Mouse (Mus musculus) embryonic facial prominence, embryonic 12.5 days (tissue): ENCODE measurements at regions not wholly inside any gene's neighbourhood (a gene's known extent, or its start where the extent isn't known, plus 50 kb on each side); places are given as distances from the start of the nearest gene placed in this dataset.
A peak's percentile ranks its signal among the peaks of the same experiment; 100 is the strongest.

Experiments used
- ATAC-seq: fragments of 200-750 bp; cut with Nextera tagmentation; 2 replicates; pipeline ENCODE4 v1.8.0; 2017; ENCODE audit not compliant: insufficient number of reproducible peaks, insufficient read depth, low FRiP score, low TSS enrichment
- H3K27ac ChIP-seq: fragments of 300-500 bp; sonication (generic); 2 replicates; pipeline ENCODE4 v1.5.1; 2016; ENCODE audit warnings: mild to moderate bottlenecking
- H3K27me3 ChIP-seq: fragments of 300-500 bp; sonication (generic); 2 replicates; pipeline ENCODE4 v1.6.1; 2016; ENCODE audit warnings: mild to moderate bottlenecking, moderate library complexity
- H3K36me3 ChIP-seq: fragments of 300-500 bp; sonication (generic); 2 replicates; pipeline ENCODE4 v1.6.1; 2016; ENCODE audit warnings: mild to moderate bottlenecking
- H3K4me1 ChIP-seq: fragments of 300-500 bp; sonication (generic); 2 replicates; pipeline ENCODE4 v1.6.1; 2016
- H3K4me2 ChIP-seq: fragments of 300-500 bp; sonication (generic); replicated peaks from 2 replicates; pipeline ENCODE4 v1.6.1; 2016; ENCODE audit warnings: mild to moderate bottlenecking, moderate library complexity
- H3K4me3 ChIP-seq: fragments of 300-500 bp; sonication (generic); 2 replicates; pipeline ENCODE4 v1.5.1; 2016; ENCODE audit warnings: mild to moderate bottlenecking
- H3K9ac ChIP-seq: fragments of 300-500 bp; sonication (generic); 2 replicates; pipeline ENCODE4 v1.6.1; 2016; ENCODE audit warnings: mild to moderate bottlenecking, moderate library complexity
- H3K9me3 ChIP-seq: fragments of 300-500 bp; sonication (generic); 2 replicates; pipeline ENCODE4 v1.6.1; 2016; ENCODE audit warnings: mild to moderate bottlenecking, moderate library complexity
- WGBS: fragments of 180-500 bp; shearing (Covaris S2); methylation state at CpG from one replicate; pipeline ENCODE4 v1.1.7; 2016; 5-methylcytosine and 5-hydroxymethylcytosine counted together

GRCm38 (mm10) chr17:14570266-14570775, 123.7 kb downstream of the Thbs2 start:
- WGBS, result 74% methylated on average over 6 of the region's 6 CpGs
- Histone ChIP-seq H3K9me3 (no peaks in the 10 kb centered on the region), H3K9ac (no peak overlapping the region), H3K27ac (no peak overlapping the region), H3K4me2 (no peak overlapping the region), H3K36me3 (no peaks in the 10 kb centered on the region), H3K4me3 (no peak overlapping the region), H3K27me3 (no peaks in the 10 kb centered on the region), H3K4me1 (peaks cover under 1% of the 10 kb centered on the region; the same call in 1 of the 2 replicates)
- ATAC-seq, result no peak

GRCm38 (mm10) chr17:14562191-14562590, 131.8 kb downstream of the Thbs2 start:
- WGBS, result 84% methylated on average over 6 of the region's 6 CpGs
- no peak for ATAC-seq
- Histone ChIP-seq H3K4me1 (no peaks in the 10 kb centered on the region), H3K27me3 (no peaks in the 10 kb centered on the region), H3K9me3 (no peaks in the 10 kb centered on the region), H3K36me3 (no peaks in the 10 kb centered on the region), H3K27ac (no peak overlapping the region), H3K4me3 (no peak overlapping the region), H3K4me2 (no peak overlapping the region), H3K9ac (no peak overlapping the region)

- Histone ChIP-seq H3K9me3 (no peaks in the 10 kb centered on the region), H3K36me3 (no peaks in the 10 kb centered on the region), H3K27ac (no peak overlapping the region), H3K4me3 (no peak overlapping the region), H3K9ac (no peak overlapping the region), H3K27me3 (no peaks in the 10 kb centered on the region), H3K4me1 (no peaks in the 10 kb centered on the region; the same call in 1 of the 2 replicates), H3K4me2 (no peak overlapping the region)
- ATAC-seq, result no peak
Measured at GRCm38 (mm10) chr17:14557214-14557613, 136.8 kb downstream of the Thbs2 start.

GRCm38 (mm10) chr17:14553195-14553594, 140.8 kb downstream of the Thbs2 start:
- no peak overlapping the region for H3K4me3 ChIP-seq
- H3K9ac ChIP-seq, result no peak overlapping the region
- 69% methylated on average over 3 of the region's 3 CpGs for WGBS
- no peaks in the 10 kb centered on the region for H3K9me3 ChIP-seq
- H3K4me1 ChIP-seq, result no peaks in the 10 kb centered on the region; the same call in 1 of the 2 replicates
- no peak overlapping the region for H3K4me2 ChIP-seq
- no peaks in the 10 kb centered on the region for H3K36me3 ChIP-seq
- no peaks in the 10 kb centered on the region for H3K27me3 ChIP-seq
- H3K27ac ChIP-seq, result no peak overlapping the region
- ATAC-seq, result no peak

- Histone ChIP-seq H3K27ac (no peak overlapping the region), H3K9me3 (0 out of 2 replicates have a peak, but pooled peaks cover 4% of the 10 kb centered on the region), H3K27me3 (no peaks in the 10 kb centered on the region), H3K9ac (no peak overlapping the region), H3K4me1 (no peaks in the 10 kb centered on the region; the same call in 1 of the 2 replicates), H3K36me3 (no peaks in the 10 kb centered on the region), H3K4me3 (no peak overlapping the region), H3K4me2 (no peak overlapping the region)
- ATAC-seq, result no peak
- 87% methylated on average over 4 of the region's 4 CpGs for WGBS
Measured at GRCm38 (mm10) chr17:14552081-14552480, 142.0 kb downstream of the Thbs2 start.

- Histone ChIP-seq H3K4me1 (no peaks in the 10 kb centered on the region; the same call in 1 of the 2 replicates), H3K27me3 (no peaks in the 10 kb centered on the region), H3K27ac (no peak overlapping the region), H3K4me3 (no peak overlapping the region), H3K9ac (no peak overlapping the region), H3K36me3 (no peaks in the 10 kb centered on the region), H3K4me2 (no peak overlapping the region), H3K9me3 (0 out of 2 replicates have a peak, but pooled peaks cover 4% of the 10 kb centered on the region)
- 60% methylated on average over 4 of the region's 4 CpGs for WGBS
- no peak for ATAC-seq
Measured at GRCm38 (mm10) chr17:14551610-14552009, 142.4 kb downstream of the Thbs2 start.

- 37% methylated on average over 16 of the region's 16 CpGs for WGBS
- H3K27ac ChIP-seq, result no peak overlapping the region
- no peak overlapping the region for H3K4me3 ChIP-seq
- no peaks in the 10 kb centered on the region for H3K4me1 ChIP-seq
- H3K4me2 ChIP-seq, result 0 out of 2 replicates have a peak overlapping the region, but pooled peaks have one; percentile 17
- H3K36me3 ChIP-seq, result no peaks in the 10 kb centered on the region
- no peaks in the 10 kb centered on the region for H3K27me3 ChIP-seq
- ATAC-seq, result no peak
- H3K9ac ChIP-seq, result no peak overlapping the region
- H3K9me3 ChIP-seq, result 0 out of 2 replicates have a peak, but pooled peaks cover 4% of the 10 kb centered on the region
Measured at GRCm38 (mm10) chr17:14545822-14546473, 148.1 kb downstream of the Thbs2 start.

- H3K9me3 ChIP-seq, result 0 out of 2 replicates have a peak, but pooled peaks cover 4% of the 10 kb centered on the region
- H3K27me3 ChIP-seq, result no peaks in the 10 kb centered on the region
- H3K36me3 ChIP-seq, result no peaks in the 10 kb centered on the region
- H3K27ac ChIP-seq, result no peak overlapping the region
- H3K4me2 ChIP-seq, result no peak overlapping the region
- 61% methylated on average over 4 of the region's 4 CpGs for WGBS
- H3K4me1 ChIP-seq, result no peaks in the 10 kb centered on the region
- no peak for ATAC-seq
- H3K9ac ChIP-seq, result no peak overlapping the region
- no peak overlapping the region for H3K4me3 ChIP-seq
Measured at GRCm38 (mm10) chr17:14544343-14545002, 149.6 kb downstream of the Thbs2 start.

GRCm38 (mm10) chr17:14541035-14541434, 153.0 kb downstream of the Thbs2 start:
- Histone ChIP-seq H3K4me2 (no peak overlapping the region), H3K9me3 (no peaks in the 10 kb centered on the region), H3K9ac (no peak overlapping the region), H3K4me3 (no peak overlapping the region), H3K36me3 (no peaks in the 10 kb centered on the region), H3K27me3 (no peaks in the 10 kb centered on the region), H3K27ac (no peak overlapping the region), H3K4me1 (no peaks in the 10 kb centered on the region)
- WGBS, result 81% methylated on average over 8 of the region's 8 CpGs
- no peak for ATAC-seq

GRCm38 (mm10) chr17:14540269-14540975, 153.6 kb downstream of the Thbs2 start:
- Histone ChIP-seq H3K9ac (no peak overlapping the region), H3K36me3 (no peaks in the 10 kb centered on the region), H3K27ac (no peak overlapping the region), H3K4me2 (no peak overlapping the region), H3K4me3 (no peak overlapping the region), H3K9me3 (no peaks in the 10 kb centered on the region), H3K27me3 (no peaks in the 10 kb centered on the region), H3K4me1 (no peaks in the 10 kb centered on the region)
- WGBS, result 71% methylated on average over 5 of the region's 5 CpGs
- ATAC-seq, result no peak

GRCm38 (mm10) chr17:14539651-14540050, 154.4 kb downstream of the Thbs2 start:
- 48% methylated on average over 3 of the region's 3 CpGs for whole genome bisulfite sequencing

More at GRCm38 (mm10) chr17:14539651-14540050, 154.4 kb downstream of the Thbs2 start:
- Histone ChIP-seq H3K4me3 (no peak overlapping the region), H3K9ac (no peak overlapping the region), H3K9me3 (no peaks in the 10 kb centered on the region), H3K4me2 (no peak overlapping the region), H3K27me3 (no peaks in the 10 kb centered on the region), H3K27ac (no peak overlapping the region), H3K4me1 (no peaks in the 10 kb centered on the region), H3K36me3 (no peaks in the 10 kb centered on the region)
- ATAC-seq, result no peak
